Mouse (Mus musculus): ENCODE data around the gene Rab37. TPM values are rescaled to one million over a fixed set of nuclear protein-coding genes. Genes with fewer than 3 reads are reported as not detected.

The Rab37 gene
- total and polyA plus RNA-seq, 3 experiments = 0.36 to 0.58 (median 0.55) TPM

- DNase-seq = no peak
These were observed 104.7 kb downstream of the Rab37 start for GRCm38 (mm10) chr11:115195933-115196332.

GRCm38 (mm10) chr11:115197558-115197957 lies 106.3 kb downstream of the Rab37 start:
- DNase-seq = no peak

GRCm38 (mm10) chr11:115198932-115199384 lies 107.7 kb downstream of the Rab37 start:
- DNase-seq = no peak

DNA sequence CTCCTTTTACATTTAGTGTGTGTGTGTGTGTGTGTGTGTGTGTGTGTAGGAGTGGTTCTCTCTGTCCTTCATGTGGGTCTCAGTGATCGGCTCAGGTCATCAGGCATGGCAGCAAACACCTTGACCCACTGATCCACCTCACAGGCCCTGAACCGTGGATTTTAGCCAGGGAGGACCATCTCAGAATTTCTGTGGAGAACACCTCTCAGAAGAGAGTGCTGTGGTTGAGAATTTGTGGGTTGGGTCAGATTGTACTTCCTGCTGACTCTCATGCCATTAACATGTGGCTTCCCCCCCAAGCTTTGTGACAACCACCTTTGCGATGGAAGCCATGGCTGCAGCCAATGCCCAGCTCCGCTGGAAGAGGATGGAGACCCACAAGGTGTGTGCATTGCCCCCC lies 109.3 kb downstream of the Rab37 start:
- DNase-seq = no peak

- DNase-seq = peak; percentile 82
These were observed 111.1 kb downstream of the Rab37 start for GRCm38 (mm10) chr11:115202316-115202715.

DNA sequence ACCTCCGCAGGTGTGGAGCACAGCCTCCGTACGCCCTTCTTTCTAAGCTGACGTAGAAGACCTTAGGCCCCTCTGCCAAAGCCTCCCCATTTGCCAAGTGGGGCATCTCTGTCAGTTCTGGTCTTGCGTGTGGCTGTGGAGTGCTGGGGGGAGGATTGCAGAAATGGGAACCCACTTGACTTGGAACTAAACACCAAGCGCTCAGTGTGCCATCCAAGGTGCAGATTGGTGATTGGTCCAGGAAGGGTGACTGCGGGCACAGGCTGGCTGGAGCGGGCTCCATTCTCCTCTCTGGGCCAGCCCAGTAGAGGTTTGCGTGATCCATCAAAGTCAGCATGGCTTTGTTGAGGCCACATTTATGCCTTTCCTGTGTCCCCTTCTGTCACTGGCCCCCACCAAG lies 111.5 kb downstream of the Rab37 start:
- no peak for DNase-seq

DNA sequence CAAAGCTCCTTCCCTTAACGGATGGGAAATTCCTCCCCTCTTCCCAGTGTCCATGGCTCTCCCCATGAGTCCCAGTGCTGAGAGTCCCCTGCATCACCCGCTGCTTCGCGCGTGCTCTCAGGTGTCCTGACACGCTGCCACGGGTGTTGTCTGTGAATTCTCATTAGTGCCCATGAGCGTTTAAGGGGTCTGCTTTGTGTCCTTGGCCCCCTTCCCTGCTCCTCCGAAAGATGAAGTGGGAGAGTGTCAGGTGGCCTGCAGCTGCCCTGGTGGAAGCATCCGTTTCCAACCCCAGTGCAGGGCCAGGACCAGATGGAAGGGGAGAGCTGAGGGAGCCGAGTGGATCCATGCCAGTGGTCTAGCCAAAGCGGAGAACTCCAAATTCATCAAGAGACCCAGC lies 116.9 kb downstream of the Rab37 start:
- no peak for DNase-seq

GRCm38 (mm10) chr11:115208776-115209732 lies 117.8 kb downstream of the Rab37 start:
- DNase-seq = no peak

- DNase-seq = no peak
These were observed 118.7 kb downstream of the Rab37 start for GRCm38 (mm10) chr11:115209958-115210357.

Other genes with a start within 250 kb of the Rab37 start
- 1 to 10 TPM; 4.0 to 7.1 TPM for gene Gprc5c, start 240.3 kb upstream of the Rab37 start, total RNA-seq (2021)
- gene Gprc5c, start 240.3 kb upstream of the Rab37 start, polyA plus RNA-seq (2012; rRNA removed) = 5.2 and 7.6 TPM in 2 replicates
- 1 to 10 TPM; 1.5 TPM for gene Cd300a, start 201.4 kb upstream of the Rab37 start, total RNA-seq (2021)
- 0.80 and 0.81 TPM in 2 replicates for gene Cd300a, start 201.4 kb upstream of the Rab37 start, polyA plus RNA-seq (2012; rRNA removed)
- gene Cd300lb, start 157.0 kb upstream of the Rab37 start, total RNA-seq (2021) = 1 to 10 TPM in 1 of 2 experiments, under 1 TPM in 1; 0.86 to 1.1 TPM
- 0.42 and 0.46 TPM in 2 replicates for gene Cd300lb, start 157.0 kb upstream of the Rab37 start, polyA plus RNA-seq (2012; rRNA removed)
- gene Cd300c, start 122.3 kb upstream of the Rab37 start, total RNA-seq (2021) = not detected
- gene Cd300c, start 122.3 kb upstream of the Rab37 start, polyA plus RNA-seq (2012; rRNA removed) = 0.58 TPM in 1 of 2 replicates, not detected in the other
- gene Cd300ld, start 101.5 kb upstream of the Rab37 start, total RNA-seq (2021) = 1 to 10 TPM in 1 of 2 experiments, under 1 TPM in 1; 0.89 to 2.7 TPM
- 0.45 and 0.64 TPM in 2 replicates for gene Cd300ld, start 101.5 kb upstream of the Rab37 start, polyA plus RNA-seq (2012; rRNA removed)
- 1 to 10 TPM; 3.5 to 5.5 TPM for gene Cd300c2, start 89.6 kb upstream of the Rab37 start, total RNA-seq (2021)
- 3.7 and 3.8 TPM in 2 replicates for gene Cd300c2, start 89.6 kb upstream of the Rab37 start, polyA plus RNA-seq (2012; rRNA removed)
- gene Cd300ld2, start 75.2 kb upstream of the Rab37 start, total RNA-seq (2021) = not detected
- 0.56 TPM in 1 of 2 replicates, not detected in the other for gene Cd300ld2, start 75.2 kb upstream of the Rab37 start, polyA plus RNA-seq (2012; rRNA removed)
- gene Cd300ld4, start 64.4 kb upstream of the Rab37 start, total RNA-seq (2021) = not detected
- 0.21 TPM in 1 of 2 replicates, not detected in the other for gene Cd300ld4, start 64.4 kb upstream of the Rab37 start, polyA plus RNA-seq (2012; rRNA removed)
- gene Cd300ld5, start 53.7 kb upstream of the Rab37 start, total RNA-seq (2021) = 1 to 10 TPM; 5.0 to 8.0 TPM
- 0.49 and 0.68 TPM in 2 replicates for gene Cd300ld5, start 53.7 kb upstream of the Rab37 start, polyA plus RNA-seq (2012; rRNA removed)
- 10 to 100 TPM in 1 of 2 experiments, 1 to 10 TPM in 1; 4.0 to 10.5 TPM for gene Cd300ld3, start 43.0 kb upstream of the Rab37 start, total RNA-seq (2021)
- 10.6 and 11.2 TPM in 2 replicates for gene Cd300ld3, start 43.0 kb upstream of the Rab37 start, polyA plus RNA-seq (2012; rRNA removed)
- under 1 TPM; 0.78 to 0.86 TPM for gene Cd300e, start 29.3 kb upstream of the Rab37 start, total RNA-seq (2021)
- gene Cd300e, start 29.3 kb upstream of the Rab37 start, polyA plus RNA-seq (2012; rRNA removed) = 0.04 TPM in 1 of 2 replicates, not detected in the other
- under 1 TPM; 0.55 to 0.90 TPM for gene Cd300lf, start 42.6 kb downstream of the Rab37 start, total RNA-seq (2021)
- 1.00 and 1.3 TPM in 2 replicates for gene Cd300lf, start 42.6 kb downstream of the Rab37 start, polyA plus RNA-seq (2012; rRNA removed)
- 10 to 100 TPM; 15.6 to 26.2 TPM for gene Slc9a3r1, start 71.9 kb downstream of the Rab37 start, total RNA-seq (2021)
- gene Slc9a3r1, start 71.9 kb downstream of the Rab37 start, polyA plus RNA-seq (2012; rRNA removed) = 14.8 and 15.0 TPM in 2 replicates
- 10 to 100 TPM; 23.7 to 27.9 TPM for gene Tmem104, start 96.1 kb downstream of the Rab37 start, total RNA-seq (2021)
- gene Tmem104, start 96.1 kb downstream of the Rab37 start, polyA plus RNA-seq (2012; rRNA removed) = 26.5 and 34.7 TPM in 2 replicates
- 10 to 100 TPM; 20.0 to 29.2 TPM for gene Nat9, start 96.4 kb downstream of the Rab37 start, total RNA-seq (2021)
- gene Nat9, start 96.4 kb downstream of the Rab37 start, polyA plus RNA-seq (2012; rRNA removed) = 12.0 and 16.2 TPM in 2 replicates
- 1 to 10 TPM; 2.3 to 9.4 TPM for gene Grin2c, start 175.8 kb downstream of the Rab37 start, total RNA-seq (2021)
- 13.8 and 25.5 TPM in 2 replicates for gene Grin2c, start 175.8 kb downstream of the Rab37 start, polyA plus RNA-seq (2012; rRNA removed)
- 1,000 to 10,000 TPM; 1,196 to 1,476 TPM for gene Fdxr, start 185.6 kb downstream of the Rab37 start, total RNA-seq (2021)
- gene Fdxr, start 185.6 kb downstream of the Rab37 start, polyA plus RNA-seq (2012; rRNA removed) = 2,178 and 2,420 TPM in 2 replicates
- 10 to 100 TPM; 56.7 to 76.5 TPM for gene Fads6, start 206.2 kb downstream of the Rab37 start, total RNA-seq (2021)
- gene Fads6, start 206.2 kb downstream of the Rab37 start, polyA plus RNA-seq (2012; rRNA removed) = 87.7 and 93.1 TPM in 2 replicates
- not detected for gene Otop2, start 215.7 kb downstream of the Rab37 start, total RNA-seq (2021)
- 0.12 TPM in 1 of 2 replicates, not detected in the other for gene Otop2, start 215.7 kb downstream of the Rab37 start, polyA plus RNA-seq (2012; rRNA removed)
- gene Ush1g, start 230.6 kb downstream of the Rab37 start, total RNA-seq (2021) = under 1 TPM; 0.49 to 0.69 TPM
- 0.50 and 0.52 TPM in 2 replicates for gene Ush1g, start 230.6 kb downstream of the Rab37 start, polyA plus RNA-seq (2012; rRNA removed)
- not detected for gene Otop3, start 243.3 kb downstream of the Rab37 start, total RNA-seq (2021)
- 0.07 TPM in 1 of 2 replicates, not detected in the other for gene Otop3, start 243.3 kb downstream of the Rab37 start, polyA plus RNA-seq (2012; rRNA removed)